Mouse (Mus musculus) heart, embryonic 10.5 days (tissue): ENCODE results near the gene Olfr213. TPM values are rescaled to one million over a fixed set of nuclear protein-coding genes. Genes with fewer than 3 reads are reported as not detected.
"Not testable (repeated sequence)": the region's sequence is repeated elsewhere in the genome, so short reads cannot be mapped to it uniquely, and the experiment has no call there.

Experiments
- DNase-seq: peaks from one replicate; pipeline ENCODE4 v3.0.0-alpha.2; 2017; ENCODE audit warnings: low spot score
- H3K27ac ChIP-seq: fragments of 300-500 bp; sonication (generic); 2 replicates; pipeline ENCODE4 v1.5.1; 2016; ENCODE audit warnings: mild to moderate bottlenecking
- H3K27me3 ChIP-seq: fragments of 300-500 bp; sonication (generic); 2 replicates; pipeline ENCODE4 v1.6.1; 2016; ENCODE audit warnings: mild to moderate bottlenecking; ENCODE audit not compliant: poor library complexity, insufficient read depth, severe bottlenecking
- H3K36me3 ChIP-seq: fragments of 300-500 bp; sonication (generic); 2 replicates; pipeline ENCODE4 v1.6.1; 2016; ENCODE audit warnings: mild to moderate bottlenecking, moderate library complexity
- H3K4me1 ChIP-seq: fragments of 300-500 bp; sonication (generic); 2 replicates; pipeline ENCODE4 v1.6.1; 2016; ENCODE audit warnings: mild to moderate bottlenecking
- H3K4me3 ChIP-seq: fragments of 300-500 bp; sonication (generic); 2 replicates; pipeline ENCODE4 v1.5.1; 2016; ENCODE audit warnings: mild to moderate bottlenecking, moderate library complexity
- H3K9me3 ChIP-seq: fragments of 300-500 bp; sonication (generic); 2 replicates; pipeline ENCODE4 v1.6.1; 2016; ENCODE audit warnings: mild to moderate bottlenecking, moderate library complexity
- WGBS: fragments of 180-500 bp; shearing (Covaris S2); methylation state at CpG from one replicate; pipeline ENCODE4 v1.1.7; 2016; 5-methylcytosine and 5-hydroxymethylcytosine counted together
- polyA plus RNA-seq: library from polyadenylated mRNA; unstranded; fragments of >200 nt; fragmentation: Nextera tagmentation; extraction: Ambion mirVana; gene quantifications from 2 replicates; pipeline ENCODE4 v1.2.1, GENCODE M21; 2016

Olfr213 gene
- not detected in 2 replicates for polyA plus RNA-seq

- no peaks in the 10 kb centered on the region for H3K4me1 ChIP-seq
- H3K27ac ChIP-seq: no peak within 1 kb of the TSS
- no peak for DNase-seq
- no peak within 1 kb of the TSS for H3K4me3 ChIP-seq
- H3K9me3 ChIP-seq: no peaks in the 10 kb centered on the region
- 83% methylated on average over 1 of the region's 1 CpGs for WGBS
- H3K27me3 ChIP-seq: no peaks in the 10 kb centered on the region; the same call in 1 of the 2 replicates
- H3K36me3 ChIP-seq: no peaks in the 10 kb centered on the region
Observed at GRCm38 (mm10) chr6:116538156-116538555, at the start of gene Olfr213. Olfr213 (plus strand) TSS chr6:116538456.

GRCm38 (mm10) chr6:116488791-116489190 is 49.5 kb upstream of the Olfr213 start, which contains the start of gene Olfr211:
Olfr211 (plus strand) TSS chr6:116489091.
- H3K36me3 ChIP-seq: no peaks in the 10 kb centered on the region
- H3K4me1 ChIP-seq: no peaks in the 10 kb centered on the region
- 77% methylated on average over 4 of the region's 4 CpGs for WGBS
- no peaks in the 10 kb centered on the region for H3K27me3 ChIP-seq
- no peak for DNase-seq
- no peak within 1 kb of the TSS for H3K4me3 ChIP-seq
- no peak within 1 kb of the TSS for H3K27ac ChIP-seq
- H3K9me3 ChIP-seq: no peaks in the 10 kb centered on the region

- H3K27me3 ChIP-seq: no peaks in the 10 kb centered on the region
- H3K4me1 ChIP-seq: no peaks in the 10 kb centered on the region
- no peak overlapping the region for H3K4me3 ChIP-seq
- no peak for DNase-seq
- H3K9me3 ChIP-seq: no peaks in the 10 kb centered on the region
- WGBS: 74% methylated on average over 5 of the region's 5 CpGs
- H3K36me3 ChIP-seq: no peaks in the 10 kb centered on the region
- no peak overlapping the region for H3K27ac ChIP-seq
Observed at GRCm38 (mm10) chr6:116493742-116494141, 44.5 kb upstream of the Olfr213 start.

GRCm38 (mm10) chr6:116495960-116496359 is 42.3 kb upstream of the Olfr213 start:
- Histone ChIP-seq H3K4me3 (no peak overlapping the region), H3K36me3 (no peaks in the 10 kb centered on the region), H3K9me3 (no peaks in the 10 kb centered on the region), H3K4me1 (no peaks in the 10 kb centered on the region), H3K27ac (no peak overlapping the region), H3K27me3 (no peaks in the 10 kb centered on the region)
- DNase-seq: no peak
- 79% methylated on average over 1 of the region's 1 CpGs for WGBS

- not testable (repeated sequence) for H3K27me3 ChIP-seq
Observed at GRCm38 (mm10) chr6:116506302-116507003, 31.8 kb upstream of the Olfr213 start, which contains the start of gene Olfr212. Olfr212 (plus strand) TSS chr6:116506516.

GRCm38 (mm10) chr6:116514832-116515231 is 23.4 kb upstream of the Olfr213 start:
- Histone ChIP-seq H3K9me3 (no peaks in the 10 kb centered on the region), H3K27ac (no peak overlapping the region), H3K27me3 (no peaks in the 10 kb centered on the region), H3K4me3 (no peak overlapping the region), H3K36me3 (no peaks in the 10 kb centered on the region), H3K4me1 (no peaks in the 10 kb centered on the region)
- no peak for DNase-seq

More at GRCm38 (mm10) chr6:116506302-116507003, 31.8 kb upstream of the Olfr213 start, which contains the start of gene Olfr212:
- not testable (repeated sequence) for DNase-seq, H3K4me1 ChIP-seq, H3K36me3 ChIP-seq, H3K4me3 ChIP-seq, H3K27ac ChIP-seq
- peaks cover 15% of the 10 kb centered on the region; the same call in 1 of the 2 replicates for H3K9me3 ChIP-seq
- 88% methylated on average over 20 of the region's 20 CpGs for WGBS

- Histone ChIP-seq H3K4me1 (no peaks in the 10 kb centered on the region), H3K27me3 (no peaks in the 10 kb centered on the region), H3K36me3 (no peaks in the 10 kb centered on the region), H3K4me3 (no peak overlapping the region), H3K9me3 (no peaks in the 10 kb centered on the region), H3K27ac (no peak overlapping the region)
- no peak for DNase-seq
- 72% methylated on average over 2 of the region's 2 CpGs for WGBS
Observed at GRCm38 (mm10) chr6:116542500-116542899, 4.2 kb downstream of the Olfr213 start.

- H3K4me1 ChIP-seq, H3K4me3 ChIP-seq, H3K36me3 ChIP-seq, H3K27ac ChIP-seq, H3K9me3 ChIP-seq, DNase-seq, H3K27me3 ChIP-seq: not testable (repeated sequence)
- WGBS: 93% methylated on average over 11 of the region's 11 CpGs
Observed at GRCm38 (mm10) chr6:116550841-116551240, 12.6 kb downstream of the Olfr213 start, which contains the start of gene Gm5580. Gm5580 (plus strand) TSS chr6:116551141.

- no peak for DNase-seq
- Histone ChIP-seq H3K27me3 (no peaks in the 10 kb centered on the region), H3K9me3 (no peaks in the 10 kb centered on the region), H3K4me1 (no peaks in the 10 kb centered on the region), H3K4me3 (no peak within 1 kb of the TSS), H3K27ac (no peak within 1 kb of the TSS), H3K36me3 (no peaks in the 10 kb centered on the region)
- WGBS: 67% methylated on average over 1 of the region's 1 CpGs
Observed at GRCm38 (mm10) chr6:116553935-116554334, 15.7 kb downstream of the Olfr213 start, which contains the start of gene Olfr214. Olfr214 (plus strand) TSS chr6:116554235.

GRCm38 (mm10) chr6:116554952-116555351 is 16.7 kb downstream of the Olfr213 start:
- H3K27me3 ChIP-seq: no peaks in the 10 kb centered on the region
- WGBS: 66% methylated on average over 3 of the region's 3 CpGs
- no peaks in the 10 kb centered on the region for H3K9me3 ChIP-seq
- H3K4me1 ChIP-seq: no peaks in the 10 kb centered on the region
- no peak for DNase-seq
- no peaks in the 10 kb centered on the region for H3K36me3 ChIP-seq
- no peak overlapping the region for H3K27ac ChIP-seq
- H3K4me3 ChIP-seq: no peak overlapping the region

GRCm38 (mm10) chr6:116569834-116570233 is 31.6 kb downstream of the Olfr213 start:
- Histone ChIP-seq H3K27me3 (no peaks in the 10 kb centered on the region), H3K4me3 (no peak overlapping the region), H3K9me3 (no peaks in the 10 kb centered on the region), H3K36me3 (no peaks in the 10 kb centered on the region), H3K27ac (no peak overlapping the region), H3K4me1 (no peaks in the 10 kb centered on the region)
- 27% methylated on average over 3 of the region's 3 CpGs for WGBS
- no peak for DNase-seq

- WGBS: 75% methylated on average over 4 of the region's 4 CpGs
- H3K9me3 ChIP-seq: no peaks in the 10 kb centered on the region
- no peak within 1 kb of the TSS for H3K4me3 ChIP-seq
- no peaks in the 10 kb centered on the region for H3K36me3 ChIP-seq
- H3K4me1 ChIP-seq: no peaks in the 10 kb centered on the region
- no peak for DNase-seq
- H3K27ac ChIP-seq: no peak within 1 kb of the TSS
- no peaks in the 10 kb centered on the region for H3K27me3 ChIP-seq
Observed at GRCm38 (mm10) chr6:116584095-116584494, 45.8 kb downstream of the Olfr213 start, which contains the start of gene Olfr215. Olfr215 (minus strand) TSS chr6:116584195.
